Mouse (Mus musculus): ENCODE results near the gene Slc22a17. TPM values are rescaled to one million over a fixed set of nuclear protein-coding genes. Genes with fewer than 3 reads are reported as not detected.
A peak's percentile ranks its signal among the peaks of the same experiment; 100 is the strongest.

Gene Slc22a17
- polyA plus RNA-seq, 1 experiment = 4.5 TPM

- Histone ChIP-seq H3K4me3 (replicated peaks; ENCODE audit: control insufficient read depth, low read depth, low read length) (peak within 1 kb of the TSS; percentile 41), H3K27ac (ENCODE audit: control insufficient read depth, insufficient read depth, low read depth, low read length, poor library complexity) (0 out of 2 replicates have a peak within 1 kb of the TSS, but pooled peaks have one; percentile 36), H3K4me1 (ENCODE audit: control insufficient read depth, insufficient read depth, low read length) (no peaks in the 10 kb centered on the region)
- TF ChIP-seq CTCF (IDR thresholded peaks at IDR 0.05; ENCODE audit: control insufficient read depth, insufficient read depth, low read length) = no peak
- TF ChIP-seq POLR2A (IDR thresholded peaks at IDR 0.05; ENCODE audit: borderline replicate concordance, control insufficient read depth, low read depth, low read length) = peak; percentile 60; the same call in 1 of the 2 replicates
- under 1% methylated on average over 27 of the region's 27 CpGs for WGBS
These were observed 29.5 kb downstream of the Slc22a17 start, which contains the start of the genes Bcl2l2 and Gm20521 for GRCm38 (mm10) chr14:54883154-54884021. Gene Bcl2l2 (plus strand): TSS chr14:54883377. Gene Gm20521 (plus strand): TSS chr14:54883441.

- Histone ChIP-seq H3K27ac (ENCODE audit: control insufficient read depth, insufficient read depth, low read depth, low read length, poor library complexity) (peak within 1 kb of the TSS; percentile 64), H3K4me1 (ENCODE audit: control insufficient read depth, insufficient read depth, low read length) (no peaks in the 10 kb centered on the region; the same call in 1 of the 2 replicates), H3K4me3 (replicated peaks; ENCODE audit: control insufficient read depth, low read depth, low read length) (peak within 1 kb of the TSS; percentile 70)
- TF ChIP-seq POLR2A (IDR thresholded peaks at IDR 0.05; ENCODE audit: borderline replicate concordance, control insufficient read depth, low read depth, low read length) (no peak), CTCF (IDR thresholded peaks at IDR 0.05; ENCODE audit: control insufficient read depth, insufficient read depth, low read length) (no peak)
- WGBS = 1% methylated on average over 61 of the region's 61 CpGs
These were observed 35.8 kb downstream of the Slc22a17 start, which contains the start of gene Ppp1r3e for GRCm38 (mm10) chr14:54877048-54877715. Gene Ppp1r3e (minus strand): TSS chr14:54877550.

- peak overlapping the region; percentile 64 for H3K27ac ChIP-seq (ENCODE audit: control insufficient read depth, insufficient read depth, low read depth, low read length, poor library complexity)
- no peaks in the 10 kb centered on the region; the same call in 1 of the 2 replicates for H3K4me1 ChIP-seq (ENCODE audit: control insufficient read depth, insufficient read depth, low read length)
- WGBS = under 1% methylated on average over 66 of the region's 72 CpGs
- H3K4me3 ChIP-seq (replicated peaks; ENCODE audit: control insufficient read depth, low read depth, low read length) = peak overlapping the region; percentile 70
- peak; percentile 22; the same call in 1 of the 2 replicates for TF ChIP-seq POLR2A (IDR thresholded peaks at IDR 0.05; ENCODE audit: borderline replicate concordance, control insufficient read depth, low read depth, low read length)
- no peak for TF ChIP-seq CTCF (IDR thresholded peaks at IDR 0.05; ENCODE audit: control insufficient read depth, insufficient read depth, low read length)
These were observed 36.3 kb downstream of the Slc22a17 start for GRCm38 (mm10) chr14:54876539-54877047.

- Histone ChIP-seq H3K4me1 (ENCODE audit: control insufficient read depth, insufficient read depth, low read length) (no peaks in the 10 kb centered on the region; the same call in 1 of the 2 replicates), H3K27ac (ENCODE audit: control insufficient read depth, insufficient read depth, low read depth, low read length, poor library complexity) (peak overlapping the region; percentile 56; the same call in 1 of the 2 replicates), H3K4me3 (replicated peaks; ENCODE audit: control insufficient read depth, low read depth, low read length) (peak overlapping the region; percentile 70)
- 6% methylated on average over 36 of the region's 36 CpGs for WGBS
- TF ChIP-seq CTCF (IDR thresholded peaks at IDR 0.05; ENCODE audit: control insufficient read depth, insufficient read depth, low read length) = no peak
- TF ChIP-seq POLR2A (IDR thresholded peaks at IDR 0.05; ENCODE audit: borderline replicate concordance, control insufficient read depth, low read depth, low read length) = no peak
These were observed 36.9 kb downstream of the Slc22a17 start for GRCm38 (mm10) chr14:54875844-54876538.

GRCm38 (mm10) chr14:54874165-54874564 is 38.8 kb downstream of the Slc22a17 start:
- 82% methylated on average over 3 of the region's 3 CpGs for WGBS
- H3K4me3 ChIP-seq (replicated peaks; ENCODE audit: control insufficient read depth, low read depth, low read length) = no peak overlapping the region
- H3K27ac ChIP-seq (ENCODE audit: control insufficient read depth, insufficient read depth, low read depth, low read length, poor library complexity) = no peak overlapping the region
- no peak for TF ChIP-seq CTCF (IDR thresholded peaks at IDR 0.05; ENCODE audit: control insufficient read depth, insufficient read depth, low read length)
- TF ChIP-seq POLR2A (IDR thresholded peaks at IDR 0.05; ENCODE audit: borderline replicate concordance, control insufficient read depth, low read depth, low read length) = no peak
- H3K4me1 ChIP-seq (ENCODE audit: control insufficient read depth, insufficient read depth, low read length) = no peaks in the 10 kb centered on the region; the same call in 1 of the 2 replicates

GRCm38 (mm10) chr14:54870861-54871260 is 42.1 kb downstream of the Slc22a17 start, which contains the start of gene Homez:
Gene Homez (minus strand): TSS chr14:54870961.
- 74% methylated on average over 5 of the region's 5 CpGs for WGBS
- TF ChIP-seq CTCF (IDR thresholded peaks at IDR 0.05; ENCODE audit: control insufficient read depth, insufficient read depth, low read length) (no peak), POLR2A (IDR thresholded peaks at IDR 0.05; ENCODE audit: borderline replicate concordance, control insufficient read depth, low read depth, low read length) (no peak)
- Histone ChIP-seq H3K27ac (ENCODE audit: control insufficient read depth, insufficient read depth, low read depth, low read length, poor library complexity) (no peak within 1 kb of the TSS), H3K4me3 (replicated peaks; ENCODE audit: control insufficient read depth, low read depth, low read length) (no peak within 1 kb of the TSS), H3K4me1 (ENCODE audit: control insufficient read depth, insufficient read depth, low read length) (peaks cover 2% of the 10 kb centered on the region)

GRCm38 (mm10) chr14:54868026-54868425 is 44.9 kb downstream of the Slc22a17 start:
- WGBS = 25% methylated on average over 4 of the region's 4 CpGs
- H3K27ac ChIP-seq (ENCODE audit: control insufficient read depth, insufficient read depth, low read depth, low read length, poor library complexity) = no peak overlapping the region
- H3K4me3 ChIP-seq (replicated peaks; ENCODE audit: control insufficient read depth, low read depth, low read length) = no peak overlapping the region
- peaks cover 2% of the 10 kb centered on the region for H3K4me1 ChIP-seq (ENCODE audit: control insufficient read depth, insufficient read depth, low read length)
- no peak for TF ChIP-seq CTCF (IDR thresholded peaks at IDR 0.05; ENCODE audit: control insufficient read depth, insufficient read depth, low read length)
- no peak for TF ChIP-seq POLR2A (IDR thresholded peaks at IDR 0.05; ENCODE audit: borderline replicate concordance, control insufficient read depth, low read depth, low read length)

Data from bone marrow, adult 2 months (tissue).